Mouse (Mus musculus): ENCODE data around the gene Cacna2d1.

DNA sequence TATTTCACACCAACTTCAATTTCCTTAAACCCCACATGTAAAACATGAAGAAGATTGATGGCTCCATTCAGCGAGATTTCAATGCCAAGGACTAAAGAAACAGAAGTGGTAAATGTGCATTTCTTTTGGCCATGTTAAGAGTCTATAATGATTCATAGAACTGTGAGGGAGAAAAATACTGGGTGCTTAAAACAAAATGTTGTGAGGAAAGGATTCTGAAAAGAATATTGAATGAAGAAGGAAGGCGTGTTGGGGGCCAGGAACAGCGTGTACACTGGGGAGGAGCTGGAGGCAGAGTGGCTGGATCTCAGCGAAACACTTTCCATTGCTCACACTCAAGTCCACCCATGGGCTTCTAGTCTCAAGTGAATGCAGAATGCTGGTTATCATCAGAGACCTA lies 360.2 kb downstream of the Cacna2d1 start:
- TF ChIP-seq POLR2A (IDR thresholded peaks at IDR 0.05; ENCODE audit: insufficient read depth, low read depth, low read length): no peak
- TF ChIP-seq CTCF (IDR thresholded peaks at IDR 0.05; ENCODE audit: insufficient read depth, low read depth, low read length): no peak
